Mouse (Mus musculus): ENCODE results near the gene Ulk4. TPM values are rescaled to one million over a fixed set of nuclear protein-coding genes. Genes with fewer than 3 reads are reported as not detected.
A peak's percentile ranks its signal among the peaks of the same experiment; 100 is the strongest.
"Not testable (repeated sequence)": the region's sequence is repeated elsewhere in the genome, so short reads cannot be mapped to it uniquely, and the experiment has no call there.

Gene Ulk4
- total RNA-seq, 1 experiment from 2014 or later = 1.1 TPM

GRCm38 (mm10) chr9:121271561-121271960 lies 5.4 kb downstream of the Ulk4 start:
- no peak for ATAC-seq (replicated peaks; ENCODE audit: insufficient number of reproducible peaks, low FRiP score, low TSS enrichment, poor library complexity, severe bottlenecking)

GRCm38 (mm10) chr9:121271149-121271548 lies 5.8 kb downstream of the Ulk4 start:
- ATAC-seq (replicated peaks; ENCODE audit: insufficient number of reproducible peaks, low FRiP score, low TSS enrichment, poor library complexity, severe bottlenecking) = no peak

GRCm38 (mm10) chr9:121265307-121265706 lies 11.7 kb downstream of the Ulk4 start:
- no peak for ATAC-seq (replicated peaks; ENCODE audit: insufficient number of reproducible peaks, low FRiP score, low TSS enrichment, poor library complexity, severe bottlenecking)

GRCm38 (mm10) chr9:121257106-121257505 lies 19.9 kb downstream of the Ulk4 start:
- no peak for ATAC-seq (replicated peaks; ENCODE audit: insufficient number of reproducible peaks, low FRiP score, low TSS enrichment, poor library complexity, severe bottlenecking)

GRCm38 (mm10) chr9:121254761-121255160 lies 22.2 kb downstream of the Ulk4 start:
- no peak for ATAC-seq (replicated peaks; ENCODE audit: insufficient number of reproducible peaks, low FRiP score, low TSS enrichment, poor library complexity, severe bottlenecking)

GRCm38 (mm10) chr9:121253983-121254382 lies 23.0 kb downstream of the Ulk4 start:
- ATAC-seq (replicated peaks; ENCODE audit: insufficient number of reproducible peaks, low FRiP score, low TSS enrichment, poor library complexity, severe bottlenecking) = no peak

GRCm38 (mm10) chr9:121250854-121251253 lies 26.1 kb downstream of the Ulk4 start:
- ATAC-seq (replicated peaks; ENCODE audit: insufficient number of reproducible peaks, low FRiP score, low TSS enrichment, poor library complexity, severe bottlenecking) = no peak

- no peak for ATAC-seq (replicated peaks; ENCODE audit: insufficient number of reproducible peaks, low FRiP score, low TSS enrichment, poor library complexity, severe bottlenecking)
Measured at GRCm38 (mm10) chr9:121249805-121250204, 27.2 kb downstream of the Ulk4 start.

- ATAC-seq (replicated peaks; ENCODE audit: insufficient number of reproducible peaks, low FRiP score, low TSS enrichment, poor library complexity, severe bottlenecking) = 0 out of 2 replicates have a peak, but pooled peaks have one; percentile 42
Measured at GRCm38 (mm10) chr9:121247956-121248775, 28.8 kb downstream of the Ulk4 start.

GRCm38 (mm10) chr9:121247047-121247446 lies 29.9 kb downstream of the Ulk4 start:
- ATAC-seq (replicated peaks; ENCODE audit: insufficient number of reproducible peaks, low FRiP score, low TSS enrichment, poor library complexity, severe bottlenecking) = no peak

- ATAC-seq (replicated peaks; ENCODE audit: insufficient number of reproducible peaks, low FRiP score, low TSS enrichment, poor library complexity, severe bottlenecking) = no peak
Measured at GRCm38 (mm10) chr9:121242331-121242730, 34.7 kb downstream of the Ulk4 start.

GRCm38 (mm10) chr9:121241806-121242205 lies 35.2 kb downstream of the Ulk4 start:
- ATAC-seq (replicated peaks; ENCODE audit: insufficient number of reproducible peaks, low FRiP score, low TSS enrichment, poor library complexity, severe bottlenecking) = 0 out of 2 replicates have a peak, but pooled peaks have one; percentile 44

- no peak for ATAC-seq (replicated peaks; ENCODE audit: insufficient number of reproducible peaks, low FRiP score, low TSS enrichment, poor library complexity, severe bottlenecking)
Measured at GRCm38 (mm10) chr9:121241366-121241765, 35.6 kb downstream of the Ulk4 start.

GRCm38 (mm10) chr9:121240242-121240641 lies 36.8 kb downstream of the Ulk4 start:
- not testable (repeated sequence) for ATAC-seq (replicated peaks; ENCODE audit: insufficient number of reproducible peaks, low FRiP score, low TSS enrichment, poor library complexity, severe bottlenecking)

- ATAC-seq (replicated peaks; ENCODE audit: insufficient number of reproducible peaks, low FRiP score, low TSS enrichment, poor library complexity, severe bottlenecking) = no peak
Measured at GRCm38 (mm10) chr9:121239571-121239970, 37.4 kb downstream of the Ulk4 start.

- ATAC-seq (replicated peaks; ENCODE audit: insufficient number of reproducible peaks, low FRiP score, low TSS enrichment, poor library complexity, severe bottlenecking) = no peak
Measured at GRCm38 (mm10) chr9:121218636-121219035, 58.4 kb downstream of the Ulk4 start.

GRCm38 (mm10) chr9:121218230-121218629 lies 58.8 kb downstream of the Ulk4 start:
- ATAC-seq (replicated peaks; ENCODE audit: insufficient number of reproducible peaks, low FRiP score, low TSS enrichment, poor library complexity, severe bottlenecking) = no peak

GRCm38 (mm10) chr9:121217742-121218141 lies 59.3 kb downstream of the Ulk4 start:
- ATAC-seq (replicated peaks; ENCODE audit: insufficient number of reproducible peaks, low FRiP score, low TSS enrichment, poor library complexity, severe bottlenecking) = no peak

GRCm38 (mm10) chr9:121216536-121217320 lies 60.3 kb downstream of the Ulk4 start:
- no peak for ATAC-seq (replicated peaks; ENCODE audit: insufficient number of reproducible peaks, low FRiP score, low TSS enrichment, poor library complexity, severe bottlenecking)

Data from monocyte, adult 5-6 weeks (primary cell).